Mouse (Mus musculus) lung, postnatal 0 days (tissue): Measurements from ENCODE around the gene Adam22.

Experiments
- CTCF ChIP-seq: IDR thresholded peaks from 2 replicates; pipeline ENCODE4 v1.5.1; 2016; ENCODE audit warnings: antibody characterized with exemption, mild to moderate bottlenecking
- EP300 ChIP-seq: IDR thresholded peaks from 2 replicates; pipeline ENCODE4 v1.6.1; 2016; ENCODE audit warnings: antibody characterized with exemption, mild to moderate bottlenecking, control low read depth

DNA sequence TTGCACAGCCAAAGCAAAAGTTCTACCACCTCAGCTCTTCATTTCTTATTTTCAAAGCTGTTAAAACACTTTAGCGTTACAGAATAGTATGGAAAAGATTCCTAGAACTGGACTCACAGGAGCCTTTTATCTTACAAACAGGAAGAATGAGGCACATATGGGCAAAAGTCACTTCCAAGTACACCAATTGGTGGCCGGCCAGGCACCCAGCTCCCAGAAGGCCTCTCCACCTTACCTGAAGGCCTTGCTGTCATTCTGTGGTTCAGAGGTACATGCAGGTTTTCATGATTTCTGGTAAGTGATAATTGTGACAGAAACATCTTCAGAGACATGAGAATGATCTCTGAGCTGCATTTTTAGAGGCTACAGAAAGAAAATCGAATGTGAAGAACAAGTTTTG, 24.7 kb downstream of the Adam22 start:
- TF ChIP-seq CTCF (no peak), EP300 (no peak)
